Mouse (Mus musculus): ENCODE data around the gene Zbtb16. TPM values are rescaled to one million over a fixed set of nuclear protein-coding genes. Genes with fewer than 3 reads are reported as not detected.
A peak's percentile ranks its signal among the peaks of the same experiment; 100 is the strongest.

The Zbtb16 gene
- total RNA-seq, 2 experiments from 2014 or later, result 108 to 116 TPM

DNA sequence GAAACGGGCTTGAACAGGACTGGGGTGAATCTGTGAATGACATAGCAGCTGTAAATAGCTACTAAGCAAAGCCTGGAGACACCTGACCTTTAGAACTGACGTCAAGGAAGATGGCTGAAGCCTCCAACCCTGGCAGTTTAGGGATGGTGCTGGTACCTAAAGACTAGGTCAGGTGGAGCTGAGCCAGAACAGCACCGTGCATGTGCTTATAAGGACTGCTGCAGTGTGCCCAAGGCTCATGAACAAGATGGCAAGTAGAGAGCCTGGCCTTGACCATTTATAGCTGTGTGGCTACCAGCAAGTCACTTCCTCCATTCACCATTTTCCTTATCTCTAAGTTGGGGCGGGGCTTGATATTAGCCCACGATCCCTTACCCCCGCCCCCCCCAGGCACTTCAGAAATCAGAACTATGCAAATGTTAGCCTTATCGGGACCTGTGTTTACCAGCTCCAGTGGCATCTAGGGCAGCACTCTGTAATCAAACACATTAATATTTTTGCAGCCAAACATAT is 9.6 kb downstream of the Zbtb16 start:
- DNase-seq (ENCODE audit: low spot score), result peak; percentile 89

DNA sequence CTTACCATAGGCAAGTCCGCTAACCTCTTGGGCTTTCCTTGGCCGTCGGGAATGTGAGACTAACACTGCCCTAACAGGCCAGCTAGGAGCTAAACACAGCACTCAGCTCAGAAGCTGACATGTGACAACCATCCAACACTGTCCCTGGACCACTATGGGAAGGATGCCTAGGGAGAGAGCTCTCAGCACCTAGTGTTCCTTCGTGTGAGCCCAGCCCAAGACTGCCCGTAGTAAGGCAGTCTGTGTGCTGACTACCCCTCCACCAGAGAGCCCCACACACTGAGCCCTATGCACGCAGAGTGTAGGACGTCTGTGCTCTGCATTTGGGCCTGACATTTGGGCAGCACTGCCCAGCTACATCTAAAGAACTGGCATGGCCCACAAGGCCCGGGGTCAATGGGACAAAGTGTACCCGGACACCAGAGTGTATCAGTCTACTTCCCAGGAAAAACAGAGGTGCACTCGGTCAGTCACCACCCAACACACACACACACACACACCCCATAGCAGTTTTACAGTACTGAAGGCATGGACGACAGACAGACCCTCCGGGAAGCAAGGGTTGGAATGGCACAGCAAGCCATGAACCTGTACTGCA is 11.4 kb downstream of the Zbtb16 start:
- DNase-seq (ENCODE audit: low spot score), result peak; percentile 81

DNA sequence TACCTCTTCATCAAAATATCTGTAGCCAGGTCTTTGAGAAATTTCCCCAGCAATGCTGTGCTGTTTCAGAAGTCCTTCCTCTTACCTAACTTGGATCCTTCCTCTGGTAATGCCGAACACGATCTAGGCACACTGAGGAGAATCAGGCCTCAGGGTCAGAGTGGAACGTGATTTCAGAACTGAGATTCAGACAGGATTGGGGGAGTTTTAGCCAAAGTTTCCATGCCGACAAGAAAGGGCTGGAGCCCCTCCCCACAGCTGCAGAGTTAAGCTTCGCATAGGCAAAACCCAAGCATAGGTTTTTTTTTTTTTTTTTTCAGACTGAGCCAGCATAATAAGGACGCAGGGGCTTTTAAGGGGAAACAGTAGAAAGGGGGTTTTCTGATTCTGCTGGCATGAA is 12.2 kb downstream of the Zbtb16 start:
- DNase-seq (ENCODE audit: low spot score), result no peak

DNA sequence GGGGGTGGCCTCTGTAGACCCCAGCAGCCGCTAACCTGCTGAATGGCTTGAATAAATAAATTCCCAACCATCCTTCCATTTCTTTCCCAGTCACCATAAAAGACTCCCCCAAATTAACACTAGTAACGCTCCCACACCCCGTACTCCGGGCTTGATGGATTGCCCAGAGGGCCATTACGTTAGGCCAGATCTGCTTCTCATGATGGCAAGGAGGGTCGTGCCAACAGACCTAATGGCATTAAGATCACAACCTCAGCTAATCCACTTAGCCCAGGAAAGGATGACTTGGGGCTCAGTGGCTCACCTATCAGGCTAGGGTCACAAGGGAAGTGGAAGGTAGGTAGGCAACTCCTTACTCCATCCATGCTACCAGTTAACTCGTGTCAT is 12.7 kb downstream of the Zbtb16 start:
- DNase-seq (ENCODE audit: low spot score), result no peak

DNA sequence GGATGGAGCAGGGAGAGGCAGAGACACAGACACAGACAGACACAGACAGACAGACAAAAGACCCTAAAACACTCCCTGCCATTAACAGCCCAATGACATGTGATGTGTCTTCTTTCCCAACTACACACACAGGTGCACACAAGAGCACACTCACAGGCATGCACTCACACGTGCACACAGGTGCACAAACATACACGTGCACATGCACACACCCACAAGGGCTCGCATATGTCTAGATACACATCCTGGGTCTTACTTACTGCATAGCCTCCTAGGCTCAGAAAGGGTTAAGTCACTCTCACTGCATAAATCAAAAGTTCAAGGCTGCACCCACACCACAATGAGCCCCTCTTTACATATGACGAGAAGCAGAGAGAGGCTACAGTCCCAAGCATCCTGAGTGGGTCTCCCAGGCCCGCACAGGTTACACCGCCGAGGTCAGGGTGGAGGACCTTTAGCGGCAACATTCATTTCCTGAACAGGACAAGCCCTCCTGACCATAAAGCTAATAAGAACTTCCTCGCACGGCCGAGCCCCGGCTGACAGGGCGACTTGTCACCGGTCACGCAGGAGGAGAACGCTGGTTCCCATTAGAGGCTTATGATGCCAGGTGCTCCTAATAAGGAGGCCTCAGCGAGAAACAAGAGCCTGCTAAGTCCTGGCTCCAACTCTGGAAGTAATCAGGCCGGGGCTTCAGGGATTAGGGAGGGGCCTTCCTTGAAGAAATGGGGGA is 13.3 kb downstream of the Zbtb16 start:
- peak; percentile 75 for DNase-seq (ENCODE audit: low spot score)

DNA sequence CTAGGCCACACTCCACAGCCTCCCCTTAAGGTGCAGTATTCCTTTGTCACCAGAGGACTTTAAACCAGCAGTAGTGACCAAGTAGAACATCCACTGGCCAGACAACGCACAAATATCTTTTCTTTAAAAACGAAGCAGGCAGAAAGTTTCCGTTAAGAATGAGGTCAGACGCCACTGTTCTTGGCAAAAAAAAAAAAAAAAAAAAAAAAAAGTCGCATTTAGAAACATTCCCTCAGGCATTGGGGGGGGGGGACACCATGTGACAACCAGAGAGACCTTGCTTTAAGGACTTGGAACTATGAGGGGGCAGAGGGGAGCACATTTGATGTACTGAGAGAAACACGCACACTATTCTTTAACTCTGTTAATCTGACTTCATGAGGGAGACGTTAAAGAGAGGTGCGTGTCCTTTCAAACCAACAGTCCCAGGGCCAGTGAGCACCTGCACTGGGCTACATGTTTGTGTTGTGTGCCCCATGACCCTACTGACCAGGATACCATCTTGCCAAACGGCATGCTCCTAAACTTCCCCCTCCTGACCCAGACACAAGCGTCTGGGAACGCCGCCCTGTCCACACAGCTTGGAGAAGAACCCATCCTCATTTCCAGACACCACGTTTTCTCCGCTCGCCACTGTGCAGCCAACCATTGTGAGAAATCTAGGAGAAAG is 14.0 kb downstream of the Zbtb16 start:
- no peak for DNase-seq (ENCODE audit: low spot score)

DNA sequence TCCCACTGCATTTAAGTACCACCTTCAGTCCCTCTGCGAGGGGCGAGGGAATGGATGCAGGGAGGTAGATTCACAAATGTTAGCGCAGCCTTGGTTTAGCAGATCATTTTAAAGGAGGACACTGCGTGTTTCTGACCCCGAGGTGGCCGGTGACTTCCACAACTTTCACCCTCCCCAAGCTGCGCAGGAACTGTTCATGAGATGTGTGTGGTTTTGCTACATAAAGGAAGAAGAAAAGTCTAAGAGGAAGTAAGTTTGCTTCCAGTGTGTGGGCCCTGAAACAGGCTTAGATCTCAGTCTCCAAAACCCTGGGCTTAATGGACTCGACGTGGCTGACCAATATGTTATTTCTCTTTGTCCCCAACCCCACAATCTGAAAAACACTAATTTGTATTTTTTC is 14.6 kb downstream of the Zbtb16 start:
- no peak for DNase-seq (ENCODE audit: low spot score)

DNA sequence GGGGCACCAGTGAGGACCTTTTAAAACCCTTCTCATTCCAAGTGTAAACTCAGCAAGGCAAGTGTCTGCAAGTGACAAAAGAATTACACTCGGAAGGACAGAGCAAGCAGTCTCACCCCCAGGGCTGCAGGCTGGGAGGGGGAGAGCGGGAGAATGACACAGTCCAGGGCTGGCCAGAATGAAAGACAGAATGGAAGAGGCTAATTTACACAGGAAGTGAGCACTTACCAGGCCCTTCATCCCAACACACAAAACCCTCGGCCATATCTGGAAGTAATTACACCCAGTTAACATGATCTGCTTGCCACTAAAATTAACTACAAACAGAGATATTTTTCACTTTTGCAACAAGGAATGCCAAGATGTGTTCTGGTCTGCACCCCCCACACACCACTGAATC is 15.2 kb downstream of the Zbtb16 start:
- no peak for DNase-seq (ENCODE audit: low spot score)

DNA sequence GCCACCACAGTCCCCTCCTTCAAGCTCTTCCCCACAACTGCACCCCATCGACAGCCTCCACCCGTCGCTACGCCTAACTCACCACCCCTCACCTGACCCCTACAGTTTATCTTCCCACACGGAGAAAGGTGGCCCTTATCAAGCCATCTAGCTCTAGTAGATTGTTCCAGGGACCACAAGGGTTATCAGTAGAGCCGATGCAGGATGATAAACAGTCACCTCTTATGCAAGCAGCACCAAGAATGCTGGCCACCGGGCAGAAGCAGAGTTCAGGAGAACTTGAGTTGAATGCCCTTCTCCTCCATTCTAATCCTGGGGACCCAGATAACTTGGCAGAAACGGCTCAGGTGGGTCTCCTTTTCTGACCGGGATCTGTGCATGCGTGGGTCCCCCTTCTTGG is 16.3 kb downstream of the Zbtb16 start:
- no peak for DNase-seq (ENCODE audit: low spot score)

DNA sequence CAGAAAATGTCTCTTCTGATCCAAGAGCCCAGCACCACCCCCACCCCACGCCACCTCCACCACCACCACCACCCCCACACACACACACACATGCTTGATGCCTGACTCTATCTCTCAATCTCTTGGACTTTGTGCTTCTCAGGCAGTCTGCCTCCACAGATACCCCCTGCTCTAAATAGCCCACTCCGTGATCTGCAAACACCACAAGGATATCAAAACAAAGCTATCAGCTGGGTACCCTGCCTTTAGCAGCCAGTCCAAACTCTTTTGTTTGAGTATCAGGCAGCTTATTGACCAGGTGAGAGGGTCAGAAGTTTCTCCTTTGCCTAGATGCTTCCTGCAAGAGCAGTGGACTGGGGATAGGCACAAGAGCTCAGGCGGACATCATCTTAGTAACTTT is 16.9 kb downstream of the Zbtb16 start:
- DNase-seq (ENCODE audit: low spot score), result no peak

DNA sequence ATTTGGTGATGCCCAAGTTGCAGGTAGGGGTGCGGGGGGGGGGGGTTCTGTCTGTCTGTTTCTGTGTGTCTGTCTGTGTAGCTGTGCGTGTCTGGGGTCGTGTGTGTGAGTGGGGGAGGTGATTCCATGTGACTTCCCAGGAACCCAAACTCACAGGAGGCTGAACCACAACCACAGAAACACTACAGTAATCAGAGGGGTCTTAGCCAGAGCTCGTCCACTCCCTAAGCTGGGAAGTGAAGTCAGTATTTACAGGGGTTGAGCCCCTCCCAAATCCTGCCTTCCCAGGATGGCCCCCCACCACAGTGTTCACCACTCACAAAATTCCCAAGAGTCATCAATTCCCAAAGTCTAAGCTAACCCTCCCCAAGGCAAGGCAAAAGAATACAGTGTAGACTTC is 18.1 kb downstream of the Zbtb16 start:
- DNase-seq (ENCODE audit: low spot score), result no peak

DNA sequence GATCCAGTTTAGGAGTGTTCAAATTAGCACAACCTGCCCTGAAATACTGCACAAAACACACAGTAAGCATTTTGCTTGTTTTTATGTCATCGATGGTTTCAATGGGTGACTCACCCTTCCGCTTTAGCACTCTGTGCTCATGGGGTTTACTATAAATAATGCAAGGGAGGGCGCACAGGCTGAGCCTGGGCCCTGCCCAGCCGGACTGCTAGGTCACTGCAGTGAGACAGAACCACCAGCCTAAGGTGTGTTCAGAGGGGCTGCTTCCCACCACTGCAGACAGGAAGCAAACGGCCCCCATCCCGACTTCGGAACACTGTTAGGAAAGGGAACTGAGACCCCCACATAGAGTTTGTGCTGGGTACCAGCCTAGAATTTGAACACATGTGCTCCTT is 18.6 kb downstream of the Zbtb16 start:
- peak; percentile 77 for DNase-seq (ENCODE audit: low spot score)

DNA sequence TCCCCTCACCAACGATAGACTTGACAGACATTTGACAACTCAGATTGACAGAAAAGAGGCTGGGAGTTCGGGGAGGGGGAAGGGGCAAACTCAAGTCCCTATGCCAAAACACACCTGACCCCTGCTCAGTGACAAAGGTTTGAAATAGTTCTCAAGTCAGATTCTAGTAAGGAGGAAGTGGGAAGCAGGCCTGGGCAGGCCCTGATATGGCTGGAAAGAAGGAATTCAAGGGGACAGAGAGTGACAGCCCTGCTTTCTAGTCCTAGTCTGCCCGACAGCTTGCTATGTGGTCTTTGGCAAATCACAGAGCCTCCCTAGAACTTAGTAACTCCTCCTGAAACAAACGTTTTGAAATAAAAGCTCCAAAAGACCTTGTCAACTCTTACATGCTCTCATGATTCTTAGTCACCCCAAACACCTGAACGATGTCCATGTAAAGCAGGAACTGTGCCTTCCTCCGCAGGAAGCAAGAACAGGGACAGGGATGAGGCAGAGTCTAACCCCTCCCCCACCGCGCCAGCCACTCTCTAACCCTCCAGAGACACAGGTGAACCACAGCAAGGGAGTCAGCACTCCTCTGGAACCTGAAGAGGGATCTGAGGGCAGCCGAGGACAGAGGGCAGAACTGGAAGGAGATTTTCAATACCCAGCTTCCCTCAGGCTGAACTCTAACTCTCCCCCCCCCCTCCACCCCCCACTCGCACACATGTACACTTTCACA is 19.2 kb downstream of the Zbtb16 start:
- no peak for DNase-seq (ENCODE audit: low spot score)

DNA sequence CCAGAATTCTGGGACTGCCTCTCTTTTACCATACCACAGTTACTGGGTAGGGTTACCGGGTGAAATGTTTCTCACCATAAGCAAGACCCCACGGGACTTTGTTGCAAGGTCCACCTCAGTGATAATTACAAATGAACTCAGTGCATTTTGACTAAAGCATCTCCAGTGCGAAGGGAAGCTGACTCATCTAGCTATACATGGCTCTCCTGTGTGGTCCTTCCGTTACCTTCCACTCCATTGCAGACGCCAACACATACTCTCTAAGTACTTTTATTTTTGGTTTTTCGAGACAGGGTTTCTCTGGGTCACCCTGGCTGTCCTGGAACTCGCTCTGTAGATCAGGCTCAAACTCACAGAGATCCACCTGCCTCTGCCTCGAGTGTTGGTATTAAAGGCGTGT is 19.9 kb downstream of the Zbtb16 start:
- no peak for DNase-seq (ENCODE audit: low spot score)

DNA sequence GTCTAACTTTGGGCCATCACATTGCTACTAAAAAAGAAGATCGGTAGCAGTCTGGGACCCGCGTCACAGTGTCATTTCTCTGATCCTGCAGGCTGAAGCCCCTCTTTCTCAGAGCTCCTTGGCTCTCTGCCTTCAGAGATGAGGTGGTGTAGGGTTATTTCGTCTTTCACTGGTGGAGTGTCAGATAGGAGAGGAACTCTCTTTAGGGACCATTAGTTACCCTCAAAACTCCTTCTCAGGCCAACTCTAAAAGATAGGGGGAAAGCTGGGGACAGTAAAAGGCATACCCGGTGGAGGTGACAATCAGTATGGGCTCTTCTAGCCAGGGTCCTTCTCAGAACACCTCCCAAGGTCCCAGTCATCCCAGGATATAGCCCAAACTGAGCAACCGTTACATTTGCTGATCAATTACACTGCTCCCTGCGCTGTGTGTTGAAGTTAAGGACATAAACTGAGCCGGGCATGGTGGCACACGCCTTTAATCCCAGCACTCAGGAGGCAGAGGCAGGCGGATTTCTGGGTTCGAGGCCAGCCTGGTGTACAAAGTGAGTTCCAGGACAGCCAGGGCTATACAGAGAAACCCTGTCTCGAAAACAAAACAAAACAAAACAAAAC is 21.0 kb downstream of the Zbtb16 start:
- DNase-seq (ENCODE audit: low spot score), result no peak

DNA sequence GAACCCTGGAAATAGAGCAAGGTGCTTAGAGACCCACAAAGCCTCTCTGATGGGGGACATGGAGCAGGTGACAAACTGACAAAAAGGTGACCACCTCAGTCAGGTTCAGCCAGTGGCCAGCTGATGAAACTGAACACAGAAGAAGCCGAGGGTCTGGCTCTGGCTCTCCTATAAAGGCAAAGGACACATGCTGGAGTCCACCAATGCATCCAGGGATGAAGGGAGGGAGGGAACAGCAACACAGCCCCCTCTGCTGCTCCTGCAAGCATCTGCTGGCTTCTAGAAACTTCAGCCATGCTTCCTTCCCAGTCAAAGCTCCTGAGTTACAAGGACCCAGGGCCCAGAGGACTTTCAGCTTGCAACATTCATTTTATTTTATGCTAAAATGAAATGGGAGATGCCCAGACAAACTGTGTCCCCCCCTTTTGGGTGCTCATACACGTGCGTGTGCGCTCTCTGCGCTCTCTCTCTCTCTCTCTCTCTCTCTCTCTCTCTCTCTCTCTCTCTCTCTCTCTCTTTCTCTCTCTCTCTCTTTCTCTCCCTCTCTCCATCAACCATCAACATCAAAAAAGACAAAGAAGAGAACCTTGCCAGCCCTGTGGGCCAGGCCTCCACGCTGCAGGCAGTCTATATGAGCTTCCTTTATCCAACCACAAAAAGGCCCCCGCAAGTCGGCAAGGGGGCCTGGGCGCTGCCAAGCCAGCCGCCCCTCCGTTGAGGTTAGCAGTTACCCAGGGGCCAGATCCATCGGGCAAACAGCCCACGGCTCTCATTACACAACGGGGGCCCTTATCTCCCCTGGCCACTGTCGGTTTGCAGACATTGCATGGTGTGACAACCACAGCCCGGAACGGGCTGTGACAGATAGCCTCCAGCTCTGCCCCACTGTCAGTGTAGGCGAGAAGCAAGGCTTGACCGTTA is 21.8 kb downstream of the Zbtb16 start:
- DNase-seq (ENCODE audit: low spot score), result no peak

DNA sequence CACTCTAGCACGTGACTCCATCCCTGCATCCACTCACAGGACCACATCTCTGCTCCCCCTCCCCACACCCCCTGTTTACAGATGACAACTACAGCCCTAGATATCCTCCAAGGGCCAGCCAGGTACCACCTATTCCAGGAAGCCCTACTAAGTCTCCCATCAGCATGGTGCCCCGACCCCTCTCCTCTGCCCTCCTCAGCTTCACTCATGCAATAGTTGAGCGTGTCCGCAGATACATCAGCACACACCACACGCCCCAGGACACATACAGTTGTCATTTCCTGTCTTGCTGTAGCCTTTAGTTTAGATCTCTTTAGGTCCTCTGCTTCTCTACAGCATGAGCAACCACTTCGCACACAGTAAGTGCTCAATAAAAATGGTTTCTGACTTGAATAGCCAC is 23.7 kb downstream of the Zbtb16 start:
- DNase-seq (ENCODE audit: low spot score), result no peak

DNA sequence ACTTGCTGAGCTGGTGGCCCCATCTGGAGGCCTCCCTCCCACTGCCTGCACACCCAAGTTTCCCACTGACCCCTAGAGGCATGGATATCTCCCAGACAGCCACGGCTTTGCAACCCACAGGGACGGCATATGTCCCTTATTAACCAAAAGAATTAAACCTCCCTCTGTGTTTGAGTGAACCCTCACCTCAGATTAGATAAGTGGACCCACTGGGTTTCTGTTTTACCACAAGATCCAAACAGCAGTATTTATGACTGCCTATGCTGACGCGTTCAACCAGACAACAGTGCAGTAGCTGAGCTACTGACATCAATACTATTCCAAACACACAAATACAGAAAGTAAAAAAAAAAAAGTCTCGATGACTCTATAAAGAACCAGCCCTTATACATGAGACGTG is 29.4 kb downstream of the Zbtb16 start:
- no peak for DNase-seq (ENCODE audit: low spot score)

DNA sequence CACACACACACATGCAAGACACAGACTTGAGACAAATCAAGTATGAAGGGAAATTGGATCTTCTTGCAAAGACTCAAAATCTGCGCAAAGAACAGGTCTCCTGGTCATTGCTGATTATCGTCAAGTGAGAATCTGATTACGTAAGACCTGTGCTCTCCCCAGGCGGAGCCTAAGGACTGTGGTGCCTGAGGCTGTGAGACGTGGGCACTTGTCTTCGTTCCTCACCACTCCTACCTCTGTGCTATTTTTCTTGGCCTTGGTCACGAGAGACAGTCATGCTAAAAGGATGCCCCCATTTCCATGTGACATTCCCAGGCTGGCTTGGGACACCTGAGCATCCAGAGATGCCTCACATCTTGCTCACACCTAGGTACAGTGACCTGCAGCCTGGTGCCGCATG is 30.2 kb downstream of the Zbtb16 start:
- DNase-seq (ENCODE audit: low spot score), result no peak

DNA sequence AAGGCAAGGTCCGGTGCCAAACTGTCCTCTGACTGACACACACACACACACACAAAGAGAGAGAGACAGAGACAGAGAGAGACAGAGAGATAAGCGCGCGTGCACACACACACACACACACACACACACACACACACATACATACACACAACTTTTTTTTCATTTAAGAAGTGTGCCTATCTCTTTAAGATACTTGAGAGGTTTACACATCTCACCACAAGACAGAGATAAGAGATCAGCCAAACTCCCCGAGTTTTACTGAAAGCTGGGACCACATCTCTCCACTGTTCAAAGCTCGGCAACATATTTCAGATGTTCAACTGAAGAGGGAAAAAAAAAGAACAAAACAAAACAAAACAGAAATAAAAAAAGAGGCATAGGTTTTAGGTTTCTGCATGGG is 31.5 kb downstream of the Zbtb16 start:
- DNase-seq (ENCODE audit: low spot score), result no peak
